Mouse (Mus musculus): ENCODE measurements at regions not wholly inside any gene's neighbourhood (a gene's known extent, or its start where the extent isn't known, plus 50 kb on each side); places are given as distances from the start of the nearest gene placed in this dataset.
"Not testable (repeated sequence)": the region's sequence is repeated elsewhere in the genome, so short reads cannot be mapped to it uniquely, and the experiment has no call there.

- no peak for DNase-seq (ENCODE audit: low read depth, low spot score)
Measured at GRCm38 (mm10) chr1:51602071-51602470, 123.8 kb upstream of the Nabp1 start.

GRCm38 (mm10) chr1:51600425-51600824 lies 122.2 kb upstream of the Nabp1 start:
- peak; percentile 80 for DNase-seq (ENCODE audit: low read depth, low spot score)

- peak; percentile 82 for DNase-seq (ENCODE audit: low read depth, low spot score)
Measured at GRCm38 (mm10) chr1:51596935-51597820, 119.0 kb upstream of the Nabp1 start.

GRCm38 (mm10) chr1:51594666-51595065 lies 116.4 kb upstream of the Nabp1 start:
- DNase-seq (ENCODE audit: low read depth, low spot score), result no peak

GRCm38 (mm10) chr1:51593621-51594441 lies 115.6 kb upstream of the Nabp1 start:
- peak; percentile 86 for DNase-seq (ENCODE audit: low read depth, low spot score)

- no peak for DNase-seq (ENCODE audit: low read depth, low spot score)
Measured at GRCm38 (mm10) chr1:51591886-51592285, 113.7 kb upstream of the Nabp1 start.

- no peak for DNase-seq (ENCODE audit: low read depth, low spot score)
Measured at GRCm38 (mm10) chr1:51590606-51591400, 112.6 kb upstream of the Nabp1 start.

GRCm38 (mm10) chr1:51584925-51585424 lies 106.8 kb upstream of the Nabp1 start:
- peak; percentile 94 for DNase-seq (ENCODE audit: low read depth, low spot score)

GRCm38 (mm10) chr1:51583871-51584270 lies 105.6 kb upstream of the Nabp1 start:
- DNase-seq (ENCODE audit: low read depth, low spot score), result no peak

- DNase-seq (ENCODE audit: low read depth, low spot score), result no peak
Measured at GRCm38 (mm10) chr1:51580074-51580473, 101.8 kb upstream of the Nabp1 start.

- DNase-seq (ENCODE audit: low read depth, low spot score), result peak; percentile 84
Measured at GRCm38 (mm10) chr1:51577701-51578100, 99.5 kb upstream of the Nabp1 start.

GRCm38 (mm10) chr1:51572314-51573078 lies 94.3 kb upstream of the Nabp1 start:
- DNase-seq (ENCODE audit: low read depth, low spot score), result peak; percentile 68

- DNase-seq (ENCODE audit: low read depth, low spot score), result no peak
Measured at GRCm38 (mm10) chr1:51569625-51570024, 91.4 kb upstream of the Nabp1 start.

GRCm38 (mm10) chr1:51566170-51566649 lies 88.0 kb upstream of the Nabp1 start:
- no peak for DNase-seq (ENCODE audit: low read depth, low spot score)

GRCm38 (mm10) chr1:51556616-51557015 lies 78.4 kb upstream of the Nabp1 start:
- DNase-seq (ENCODE audit: low read depth, low spot score), result not testable (repeated sequence)

GRCm38 (mm10) chr1:51553738-51554137 lies 75.5 kb upstream of the Nabp1 start:
- no peak for DNase-seq (ENCODE audit: low read depth, low spot score)

GRCm38 (mm10) chr1:51551624-51552023 lies 73.4 kb upstream of the Nabp1 start:
- DNase-seq (ENCODE audit: low read depth, low spot score), result no peak

GRCm38 (mm10) chr1:51542801-51543200 lies 64.6 kb upstream of the Nabp1 start:
- no peak for DNase-seq (ENCODE audit: low read depth, low spot score)

GRCm38 (mm10) chr1:51539634-51540033 lies 61.4 kb upstream of the Nabp1 start:
- no peak for DNase-seq (ENCODE audit: low read depth, low spot score)

GRCm38 (mm10) chr1:51538836-51539235 lies 60.6 kb upstream of the Nabp1 start:
- DNase-seq (ENCODE audit: low read depth, low spot score), result no peak
